Mouse (Mus musculus) c-Kit-negative CD71-positive TER-119-positive erythroid progenitor cells, embryonic 14.5 days (primary cell): ENCODE results near the gene Lbp.

Experiments
- DNase-seq: peaks from one replicate; pipeline ENCODE4 v3.0.0-alpha.2; 2013; ENCODE audit warnings: low read depth, low spot score

Lbp gene

DNA sequence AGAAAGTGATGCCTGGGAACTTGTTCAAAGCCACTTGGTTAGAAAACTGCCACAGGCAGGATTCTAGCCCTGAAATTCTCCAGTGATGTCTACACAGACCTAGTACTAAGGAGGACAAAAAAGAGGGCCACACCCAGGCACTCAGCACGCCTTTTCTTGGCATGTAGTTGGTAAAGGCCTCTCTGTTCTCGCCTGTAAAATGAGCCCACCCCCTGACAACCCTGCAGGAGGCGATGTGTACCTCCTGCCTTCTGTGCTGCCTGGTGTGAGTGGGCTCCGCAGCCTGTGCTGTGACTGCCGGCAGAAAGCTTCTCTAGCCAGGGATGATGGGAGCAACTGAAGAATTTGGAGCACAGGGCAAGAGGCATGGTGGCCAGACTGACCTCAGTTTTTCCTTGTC lies 2.0 kb downstream of the Lbp start:
- no peak for DNase-seq

GRCm38 (mm10) chr2:158313089-158313488 lies 6.8 kb downstream of the Lbp start:
- no peak for DNase-seq

GRCm38 (mm10) chr2:158316371-158316770 lies 10.1 kb downstream of the Lbp start:
- no peak for DNase-seq

DNA sequence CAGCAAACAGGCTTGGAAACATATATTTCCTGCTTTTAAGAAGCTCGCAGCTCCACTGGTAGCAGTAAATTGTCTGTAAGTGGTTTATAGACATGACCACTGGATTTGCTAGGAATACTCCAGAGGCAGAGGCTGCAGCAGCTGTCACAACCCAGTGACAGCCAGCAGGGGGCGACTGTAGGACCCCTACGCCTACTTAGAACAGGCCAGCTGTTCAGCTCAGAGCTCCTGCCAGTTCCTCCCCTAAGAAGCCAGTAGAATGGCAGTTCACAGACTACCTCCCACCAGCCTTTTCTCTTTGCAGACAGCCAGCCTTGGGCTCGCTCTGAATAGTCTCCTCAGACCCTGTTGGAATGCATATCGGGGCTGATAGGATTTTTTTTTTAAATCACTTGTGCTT lies 10.7 kb downstream of the Lbp start:
- no peak for DNase-seq

DNA sequence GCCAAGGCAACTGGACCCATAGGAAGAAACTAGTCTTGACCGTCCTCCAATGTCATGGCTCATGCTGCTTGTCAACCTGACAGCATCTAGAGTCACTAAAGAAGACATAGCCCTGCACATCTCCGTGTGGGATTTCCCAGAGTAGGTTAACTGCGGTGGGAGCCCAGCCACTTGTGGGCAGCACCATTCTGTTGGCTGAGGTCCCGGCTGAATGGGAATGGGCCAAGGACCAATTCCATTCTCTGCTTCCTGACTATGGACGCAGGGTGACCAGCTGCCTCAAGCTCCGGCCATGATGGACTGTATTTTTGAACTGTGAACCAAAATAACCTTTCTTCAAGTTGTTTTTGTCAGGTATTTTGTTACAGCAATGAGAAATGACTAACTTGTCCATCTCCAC lies 15.3 kb downstream of the Lbp start:
- DNase-seq: no peak

DNA sequence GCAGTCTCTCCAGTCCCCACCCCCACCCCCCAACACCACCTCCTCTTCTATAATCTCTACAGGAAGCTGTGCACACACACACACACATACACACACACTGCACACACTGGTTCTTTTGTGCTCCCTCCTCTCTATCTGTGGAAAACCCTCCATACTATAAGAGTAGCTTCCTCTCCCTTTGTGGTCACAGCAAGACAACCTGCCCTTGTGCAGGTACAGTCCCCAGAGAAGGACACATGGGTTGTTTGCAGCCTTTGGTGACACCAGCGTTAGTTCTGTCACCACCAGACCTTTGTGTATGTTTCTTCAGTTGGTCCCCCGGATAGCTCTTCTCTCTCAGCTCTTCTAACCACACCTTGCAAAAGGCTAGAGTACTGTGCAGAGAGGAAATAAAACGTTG lies 16.6 kb downstream of the Lbp start:
- no peak for DNase-seq

- no peak for DNase-seq
These were observed 18.4 kb downstream of the Lbp start for GRCm38 (mm10) chr2:158324531-158325190.

- no peak for DNase-seq
These were observed 19.3 kb downstream of the Lbp start for GRCm38 (mm10) chr2:158325609-158326008.

GRCm38 (mm10) chr2:158334356-158334755 lies 28.1 kb downstream of the Lbp start:
- no peak for DNase-seq

GRCm38 (mm10) chr2:158337698-158338097 lies 31.4 kb downstream of the Lbp start:
- no peak for DNase-seq

GRCm38 (mm10) chr2:158339948-158340564 lies 33.8 kb downstream of the Lbp start:
- DNase-seq: no peak

DNA sequence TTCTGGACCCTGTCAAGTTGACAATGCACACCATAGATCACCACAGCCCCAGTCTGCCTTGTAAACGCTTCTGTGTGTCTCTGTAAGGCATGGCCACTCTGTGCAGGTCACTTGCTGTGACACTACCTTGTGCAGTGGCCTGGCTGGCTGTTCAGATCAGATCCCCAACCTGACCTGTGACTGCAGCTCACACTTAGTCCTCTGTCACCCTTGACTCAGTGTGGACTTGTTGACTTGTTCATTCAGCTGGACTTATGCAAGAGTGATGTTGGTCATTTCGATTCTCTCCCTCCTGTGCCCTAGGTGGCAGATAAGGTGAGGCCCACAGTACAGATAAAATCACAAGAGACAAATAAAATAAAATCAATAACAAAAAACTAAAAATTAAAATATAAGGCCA lies 35.0 kb downstream of the Lbp start:
- no peak for DNase-seq

DNA sequence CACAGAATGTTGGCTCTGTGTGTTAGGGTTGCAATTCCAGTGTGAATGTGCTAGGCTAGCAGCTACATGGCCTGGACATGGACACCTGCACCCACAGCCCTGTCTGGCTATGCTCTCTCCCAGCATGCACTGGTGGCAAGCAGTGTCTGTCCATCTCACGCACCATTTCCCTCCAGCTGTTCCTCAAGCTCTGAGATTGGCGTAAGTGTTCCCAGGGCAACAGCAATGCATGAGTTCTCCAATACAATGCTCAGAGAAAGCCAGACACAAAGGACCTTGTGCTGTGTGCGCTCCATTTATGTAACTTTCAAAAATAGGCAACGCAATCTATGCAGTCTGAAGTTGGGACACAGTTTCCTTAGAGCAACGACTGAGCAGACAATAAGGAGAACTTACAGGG lies 37.2 kb downstream of the Lbp start:
- DNase-seq: no peak

DNA sequence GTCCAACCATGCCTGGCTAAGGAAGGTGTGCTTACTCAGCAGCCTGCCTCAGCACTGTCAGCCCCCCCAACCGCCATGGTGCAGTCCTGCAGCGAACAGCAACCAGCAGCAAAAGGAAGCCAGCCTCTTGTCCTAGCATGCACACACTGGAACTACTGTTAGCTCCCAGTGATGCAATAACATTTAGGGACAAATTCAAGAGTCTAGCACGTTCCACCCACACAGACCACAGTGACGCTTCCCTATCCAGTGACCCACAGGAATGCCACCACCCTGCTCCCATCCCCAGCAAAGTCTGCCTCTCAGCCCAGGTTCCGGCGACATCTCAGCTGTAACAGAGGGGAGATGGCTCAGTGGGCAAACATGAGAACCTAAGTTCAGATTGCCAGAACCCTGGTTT lies 40.2 kb downstream of the Lbp start:
- no peak for DNase-seq

GRCm38 (mm10) chr2:158347868-158348267 lies 41.6 kb downstream of the Lbp start:
- no peak for DNase-seq

DNA sequence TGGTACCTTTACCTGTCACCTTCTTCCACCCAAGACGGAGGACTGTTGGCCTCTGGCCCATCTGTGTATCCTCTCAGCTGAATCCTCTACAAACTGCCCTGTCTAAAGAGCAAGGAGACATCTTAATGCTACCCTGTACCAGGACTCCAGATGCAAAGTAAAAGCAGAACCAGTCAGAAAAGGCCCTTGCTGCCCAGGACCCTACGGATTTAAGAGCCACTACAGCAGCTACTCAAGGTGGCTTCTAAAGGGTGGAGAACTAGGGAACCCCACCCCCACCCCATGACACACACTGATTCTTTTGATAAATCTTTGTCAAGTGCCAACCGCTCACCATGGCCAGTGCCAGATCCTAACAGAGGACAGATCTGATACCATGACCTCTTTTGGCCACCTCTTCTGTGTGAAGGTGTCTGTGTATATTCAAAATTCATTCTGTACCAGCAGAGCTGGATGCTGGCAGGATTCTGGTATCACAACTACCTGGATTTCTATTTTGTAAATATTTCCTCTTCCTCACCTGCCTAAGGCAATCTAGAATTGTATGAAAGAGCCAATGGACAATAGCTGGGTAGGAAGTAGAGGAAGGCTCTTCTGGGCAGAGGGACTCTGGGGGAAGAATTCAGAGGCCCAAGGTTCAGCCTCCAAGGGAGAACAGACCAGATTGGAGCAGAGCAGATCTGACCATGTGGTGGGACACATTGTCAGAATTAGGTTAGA lies 46.7 kb downstream of the Lbp start:
- DNase-seq: no peak

GRCm38 (mm10) chr2:158354348-158355114 lies 48.2 kb downstream of the Lbp start:
- DNase-seq: no peak

DNA sequence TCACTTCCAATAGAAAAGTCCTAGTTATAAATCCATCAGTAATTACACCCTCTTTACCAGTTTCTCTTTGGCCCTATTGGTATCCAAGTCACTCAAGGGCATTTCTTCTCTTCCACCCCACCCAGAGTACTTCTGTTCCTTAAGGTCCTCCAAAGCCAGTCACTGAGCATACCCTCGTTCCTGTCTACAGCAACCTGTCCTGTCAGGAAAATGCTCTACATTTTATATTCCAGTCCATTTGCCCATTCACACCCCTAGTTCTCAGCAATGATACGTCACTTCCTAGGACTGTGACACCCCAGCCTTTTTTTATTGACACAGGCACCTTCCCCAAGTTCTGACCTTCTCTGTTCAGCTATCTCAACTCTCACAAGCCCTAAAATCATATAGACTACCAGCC lies 48.9 kb downstream of the Lbp start:
- no peak for DNase-seq

DNA sequence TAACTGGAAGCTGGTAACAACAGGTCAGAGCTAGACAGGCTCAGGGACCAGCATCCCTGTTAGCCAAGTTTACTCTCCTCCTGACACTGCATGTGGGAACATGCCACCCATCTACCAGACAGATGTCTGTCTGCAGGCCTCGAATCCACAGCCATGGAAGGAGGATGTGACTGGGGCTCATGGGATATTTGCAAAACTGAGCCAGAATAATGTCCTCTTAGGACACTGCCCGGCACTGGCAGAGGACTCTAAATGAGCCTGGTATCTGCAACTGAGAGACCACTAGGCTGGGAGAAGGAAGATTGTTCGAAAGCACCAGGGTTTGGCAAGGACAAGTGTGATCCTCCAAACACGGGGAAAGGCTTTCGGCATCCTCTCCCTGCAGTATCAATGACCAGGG lies 49.8 kb downstream of the Lbp start:
- DNase-seq: no peak

DNA sequence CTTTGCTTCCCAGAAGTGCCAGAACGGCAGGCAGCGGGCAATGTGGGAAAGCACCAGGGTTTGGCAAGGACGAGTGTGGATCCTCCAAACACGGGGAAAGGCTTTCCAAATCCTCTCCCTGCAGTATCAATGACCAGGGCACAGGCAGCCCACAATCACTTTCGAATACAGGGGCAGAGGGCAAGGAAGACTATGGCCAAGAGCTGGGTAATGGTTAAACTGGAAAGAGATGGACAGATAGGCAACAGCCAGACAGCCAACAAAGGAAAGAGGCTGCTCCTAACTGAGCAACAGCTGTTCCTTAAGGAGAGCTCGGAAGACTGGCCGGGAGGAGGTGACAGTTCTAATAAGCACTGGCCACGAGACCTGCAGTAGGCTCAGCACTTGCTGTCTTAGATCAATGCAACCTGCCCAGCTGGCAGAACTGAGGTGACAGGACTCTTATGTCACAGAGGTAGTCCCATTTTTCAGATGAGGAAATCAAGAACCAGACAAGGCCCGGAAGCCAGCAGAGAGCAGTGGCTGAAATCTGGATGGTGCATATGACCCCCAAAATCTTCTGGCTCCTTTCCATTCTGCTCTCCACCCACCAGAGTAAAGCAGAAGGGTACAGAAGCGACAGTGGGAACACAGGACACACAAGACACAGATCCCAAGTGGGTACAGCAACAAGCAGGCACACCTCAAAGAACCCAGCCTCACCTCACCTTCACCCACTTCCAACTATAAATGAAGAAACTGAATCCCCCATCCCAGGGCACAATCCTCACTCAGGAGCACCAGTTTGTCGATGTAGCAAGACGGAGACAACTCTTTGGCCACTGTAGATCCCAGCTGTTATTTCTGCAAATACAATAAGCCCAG lies 53.7 kb downstream of the Lbp start:
- no peak for DNase-seq
